Mouse (Mus musculus) cerebellum, postnatal 25 days (tissue): ENCODE data around the gene Olfml2a.
A peak's percentile ranks its signal among the peaks of the same experiment; 100 is the strongest.

ENCODE experiments used
- DNase-seq, 2 experiments: peaks; one replicate each; pipeline ENCODE4 v3.0.0; 2021; ENCODE audit warnings: mixed read lengths in 2 of 2

Gene Olfml2a

GRCm38 (mm10) chr2:38939047-38939446 is 7.3 kb downstream of the Olfml2a start:
- no peak for DNase-seq

- no peak for DNase-seq
These were observed 9.6 kb downstream of the Olfml2a start for GRCm38 (mm10) chr2:38941426-38941825.

- no peak for DNase-seq
These were observed 10.1 kb downstream of the Olfml2a start for GRCm38 (mm10) chr2:38941898-38942297.

- no peak for DNase-seq
These were observed 11.4 kb downstream of the Olfml2a start for GRCm38 (mm10) chr2:38943161-38943560.

- no peak for DNase-seq
These were observed 12.2 kb downstream of the Olfml2a start for GRCm38 (mm10) chr2:38943977-38944376.

- DNase-seq, result no peak
These were observed 12.8 kb downstream of the Olfml2a start for GRCm38 (mm10) chr2:38944460-38945161.

DNA sequence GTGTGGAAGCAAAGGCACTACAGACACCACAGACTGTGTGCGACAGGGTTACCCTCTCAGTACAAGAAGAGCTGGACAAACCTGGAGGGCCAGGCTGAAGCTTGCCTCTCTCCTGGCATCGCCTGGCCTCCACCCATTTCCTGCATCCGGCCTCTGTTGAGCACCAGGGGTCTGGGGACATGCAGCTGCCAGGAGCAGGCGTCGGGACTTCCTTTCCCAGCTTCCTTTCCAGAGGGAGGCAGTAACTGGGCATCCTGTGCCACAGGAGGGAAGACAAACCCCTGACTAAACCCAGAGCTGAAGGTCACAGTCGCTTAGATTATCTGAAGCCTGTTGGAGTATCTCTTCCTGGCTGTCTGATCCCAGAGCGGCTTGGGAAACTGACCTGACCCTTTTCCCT is 15.8 kb downstream of the Olfml2a start:
- no peak for DNase-seq

GRCm38 (mm10) chr2:38950281-38950719 is 18.5 kb downstream of the Olfml2a start:
- DNase-seq, result peak; percentile 79 to 87

DNA sequence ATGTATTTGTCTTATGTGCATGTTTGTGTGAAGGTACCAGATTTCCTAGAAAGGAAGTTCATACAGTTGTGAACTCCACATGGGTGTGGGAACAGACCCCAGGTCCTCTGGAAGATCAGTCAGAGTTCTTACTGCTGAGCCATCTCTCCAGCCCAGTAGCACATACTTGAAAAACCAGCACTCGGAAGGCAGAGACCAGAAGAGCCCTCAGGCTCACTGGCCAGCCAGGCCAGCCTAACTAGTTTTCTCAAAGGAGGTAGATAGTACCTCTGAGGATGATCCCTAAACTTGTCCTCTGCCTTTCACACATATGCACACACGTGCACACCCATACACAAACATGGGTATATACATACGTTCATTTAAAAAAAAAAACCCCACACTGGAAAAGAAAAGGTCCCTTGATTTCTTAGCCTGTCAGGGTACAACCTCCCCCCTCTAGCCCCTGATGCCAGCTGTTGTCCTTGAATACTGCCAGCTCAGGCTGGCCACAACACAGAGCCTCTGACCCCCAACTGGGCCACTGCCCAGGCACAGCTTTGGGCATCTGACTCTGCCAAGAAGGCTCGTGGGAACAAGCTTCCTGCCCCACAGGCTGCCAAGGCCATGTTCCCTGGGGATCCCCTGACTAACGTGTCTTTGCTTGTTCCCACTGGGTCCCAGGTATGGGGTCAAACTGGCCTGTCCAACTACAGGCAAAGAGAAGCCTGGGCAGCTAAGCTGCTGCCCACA is 21.5 kb downstream of the Olfml2a start:
- peak in 1 of 2 experiments; percentile 37 for DNase-seq

DNA sequence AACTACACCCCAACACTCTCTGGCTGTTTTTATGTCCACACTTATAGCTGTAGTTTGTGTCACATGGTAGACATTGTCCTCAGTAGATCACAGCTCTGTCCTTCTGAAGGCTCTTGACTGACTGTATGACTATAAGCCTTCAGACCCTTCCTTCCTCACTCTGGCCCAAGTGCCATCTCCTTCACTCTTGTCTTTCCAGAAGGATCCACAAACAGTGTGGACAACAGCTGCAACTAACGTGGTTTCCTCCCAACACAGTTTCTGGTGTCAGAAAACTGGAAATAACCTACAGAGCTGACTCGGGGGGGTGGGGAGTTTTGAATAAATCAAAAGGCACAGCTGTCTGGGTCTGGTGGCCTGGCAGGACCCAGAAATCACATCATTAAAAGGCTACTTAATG is 24.3 kb downstream of the Olfml2a start:
- no peak for DNase-seq

- DNase-seq, result no peak
These were observed 26.0 kb downstream of the Olfml2a start for GRCm38 (mm10) chr2:38957671-38958223.

DNA sequence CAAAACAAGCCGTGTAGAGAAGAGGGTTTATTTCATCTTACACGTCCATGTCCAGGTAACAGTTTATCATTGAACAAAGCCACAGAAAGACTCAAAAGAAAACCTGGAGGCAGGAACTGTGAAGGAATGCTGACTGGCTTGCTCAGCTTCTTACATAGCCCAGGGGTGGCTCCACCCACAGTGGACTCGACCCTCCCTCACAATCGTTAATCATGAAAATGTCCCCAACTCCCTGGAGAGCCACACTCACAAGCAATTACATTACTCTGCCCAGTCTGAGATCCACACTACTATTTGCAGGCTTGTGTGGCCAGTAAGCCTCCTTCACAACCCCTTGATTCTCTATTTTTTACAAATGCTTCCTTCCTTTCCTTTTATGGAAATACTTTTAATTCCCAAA is 32.4 kb downstream of the Olfml2a start:
- no peak for DNase-seq

GRCm38 (mm10) chr2:38969650-38970049 is 37.9 kb downstream of the Olfml2a start:
- no peak for DNase-seq

- DNase-seq, result no peak
These were observed 38.3 kb downstream of the Olfml2a start for GRCm38 (mm10) chr2:38970057-38970456.

DNA sequence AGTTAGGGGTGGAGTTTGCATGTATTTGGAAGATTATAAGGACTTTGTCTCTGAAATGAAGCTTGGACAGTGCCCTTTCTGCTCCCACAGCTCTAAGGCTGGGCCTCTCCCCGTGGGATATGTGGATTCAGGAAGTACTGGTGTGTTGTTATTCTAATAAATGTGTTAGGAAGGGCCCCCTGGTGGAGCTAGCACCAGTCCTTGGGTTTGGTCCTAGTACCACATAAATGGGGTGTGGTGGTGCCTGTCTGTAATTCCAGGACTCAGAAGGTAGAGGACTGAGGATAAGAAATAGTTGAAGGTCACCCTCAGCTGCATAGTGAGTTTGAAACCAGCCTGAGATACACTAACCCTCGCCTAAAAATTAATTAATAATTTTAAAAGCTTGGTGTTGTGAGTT is 41.4 kb downstream of the Olfml2a start:
- DNase-seq, result no peak

- no peak for DNase-seq
These were observed 41.9 kb downstream of the Olfml2a start for GRCm38 (mm10) chr2:38973701-38974100.

DNA sequence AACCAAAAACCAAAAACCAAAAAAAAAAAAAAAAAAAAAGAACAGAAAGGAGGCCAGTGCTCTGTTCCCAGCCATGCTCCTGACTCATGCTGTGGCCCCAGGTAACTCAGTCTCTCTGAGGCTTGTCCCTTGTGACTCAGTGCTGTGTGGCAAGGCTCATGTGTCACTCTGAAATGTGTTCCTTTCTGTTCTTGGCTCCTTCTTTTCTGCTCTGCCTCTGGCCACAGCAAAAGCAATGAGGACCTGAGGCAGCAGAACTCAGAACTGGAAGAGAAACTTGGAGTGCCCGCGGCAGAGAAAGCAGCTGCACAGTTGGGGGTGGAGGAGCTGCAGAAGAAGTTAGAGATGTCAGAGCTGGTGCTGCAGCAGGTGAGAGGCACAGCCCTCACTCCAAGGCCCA is 42.4 kb downstream of the Olfml2a start:
- no peak for DNase-seq

- no peak for DNase-seq
These were observed 43.4 kb downstream of the Olfml2a start for GRCm38 (mm10) chr2:38975181-38975580.

DNA sequence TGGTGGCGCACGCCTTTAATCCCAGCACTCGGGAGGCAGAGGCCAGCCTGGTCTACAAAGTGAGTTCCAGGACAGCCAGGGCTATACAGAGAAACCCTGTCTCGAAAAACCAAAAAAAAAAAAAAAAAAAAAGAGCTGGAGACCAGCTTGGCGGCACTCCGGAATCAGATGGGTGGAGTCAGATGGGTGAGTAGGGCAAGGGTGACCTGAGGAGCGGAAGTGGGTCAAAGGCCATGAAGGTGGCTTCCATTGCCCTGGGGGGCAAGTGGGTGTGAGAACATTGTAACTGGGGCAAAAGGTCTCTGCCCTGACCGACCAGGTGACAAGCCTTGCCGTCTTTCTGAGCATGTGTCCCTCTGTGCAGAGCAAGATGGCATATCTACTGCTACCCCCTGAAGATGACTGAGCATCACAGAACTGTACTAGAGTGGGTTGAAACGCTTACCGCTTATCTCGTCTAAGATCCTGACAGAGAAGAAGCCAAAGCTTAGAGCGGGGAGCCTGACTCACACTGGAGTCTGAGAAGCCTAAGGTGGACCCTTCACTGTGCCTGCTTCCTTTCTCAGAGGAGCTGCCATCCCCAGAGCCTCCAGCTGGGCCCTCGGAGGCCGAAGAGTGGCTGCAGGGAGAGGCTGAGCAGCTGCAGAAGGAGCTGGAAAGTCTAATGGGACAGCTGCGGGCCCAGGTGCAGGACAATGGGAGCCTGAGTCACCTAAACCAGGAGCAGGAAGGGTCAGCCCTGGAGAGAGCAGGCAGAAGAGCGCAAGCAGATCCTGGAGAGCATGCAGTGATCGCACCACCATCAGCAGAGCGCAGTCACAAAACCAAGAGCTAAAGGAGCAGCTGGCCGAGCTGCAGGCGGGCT is 44.4 kb downstream of the Olfml2a start:
- no peak for DNase-seq

DNA sequence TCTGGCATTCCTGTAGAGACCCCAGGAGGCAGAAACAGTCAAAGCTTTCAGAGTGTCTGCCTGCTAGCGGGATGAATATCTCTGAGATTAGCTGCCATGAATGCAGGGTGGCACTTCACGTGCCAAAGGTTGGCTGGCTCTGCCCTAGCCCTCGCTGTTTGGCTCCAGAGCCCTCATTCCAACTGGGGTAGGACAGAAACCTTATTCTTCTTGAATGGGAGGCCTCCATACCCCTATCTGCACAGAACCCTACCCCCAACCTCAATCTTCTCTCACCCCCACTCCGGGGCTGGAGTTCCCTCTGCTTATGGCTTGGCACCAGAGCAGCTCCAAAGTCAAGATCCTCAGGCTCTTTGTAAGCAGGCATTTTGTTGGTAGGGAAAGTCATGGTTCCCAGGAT is 46.1 kb downstream of the Olfml2a start:
- DNase-seq, result no peak

GRCm38 (mm10) chr2:38983456-38983855 is 51.7 kb downstream of the Olfml2a start:
- no peak for DNase-seq

DNA sequence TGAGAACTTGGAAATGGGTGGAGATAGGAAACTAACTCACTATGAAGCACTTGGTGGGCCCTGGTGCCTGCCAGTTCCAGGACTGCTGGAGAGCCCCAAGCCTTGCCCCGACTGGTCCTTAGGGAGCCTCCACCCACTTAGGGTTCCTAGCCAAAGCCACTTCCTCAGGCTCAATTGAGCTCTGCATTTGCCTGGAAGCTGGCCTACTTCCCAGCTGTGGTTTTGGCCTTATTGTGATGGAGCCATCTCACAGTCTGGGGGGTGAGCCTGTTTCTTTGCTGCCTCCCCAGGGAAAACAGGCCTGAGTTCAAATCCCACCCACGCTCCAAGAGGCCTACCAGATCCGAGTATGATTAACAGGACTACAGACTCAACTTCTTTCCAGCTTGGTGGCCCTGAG is 54.8 kb downstream of the Olfml2a start:
- no peak for DNase-seq

GRCm38 (mm10) chr2:38987371-38987770 is 55.6 kb downstream of the Olfml2a start:
- no peak for DNase-seq
